Mouse (Mus musculus) lung, adult 2 months (tissue): Measurements from ENCODE around the gene Leprot.

Experiments
- CTCF ChIP-seq: fragments of 200-500 bp; IDR thresholded peaks from 2 replicates; pipeline ENCODE4 v1.5.1; 2011; ENCODE audit warnings: mild to moderate bottlenecking, low read length, control low read depth; ENCODE audit not compliant: insufficient read depth
- POLR2A ChIP-seq: fragments of 200-500 bp; IDR thresholded peaks from 2 replicates; pipeline ENCODE4 v1.6.1; 2011; ENCODE audit warnings: low read depth, mild to moderate bottlenecking, control low read depth, low read length, borderline replicate concordance; ENCODE audit errors: extremely low read depth

DNA sequence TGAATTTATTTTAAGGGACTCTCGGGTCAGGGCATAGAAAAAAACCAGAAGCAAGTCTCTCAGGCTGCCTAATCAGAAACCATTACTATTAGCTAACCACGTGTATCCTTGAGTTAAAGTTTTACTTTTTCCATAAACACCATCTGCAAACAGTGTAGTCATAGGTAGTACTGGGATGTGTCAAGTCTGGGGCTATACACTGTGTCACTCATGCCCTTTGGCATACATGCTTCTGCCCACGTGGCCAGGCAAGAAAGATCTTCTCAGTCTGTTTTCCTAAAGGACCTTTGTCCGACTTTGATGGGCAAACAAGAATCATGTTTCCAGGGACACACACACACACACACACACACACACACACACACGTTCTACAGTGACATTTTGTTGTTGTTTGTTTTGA lies 27.3 kb downstream of the Leprot start:
- no peak for TF ChIP-seq POLR2A
- no peak for TF ChIP-seq CTCF
